Mouse (Mus musculus): ENCODE data around the gene Dlx2. TPM values are rescaled to one million over a fixed set of nuclear protein-coding genes. Genes with fewer than 3 reads are reported as not detected.

Gene Dlx2
- polyA plus RNA-seq, 1 experiment from 2014 or later, result 0.04 TPM

GRCm38 (mm10) chr2:71551704-71552103 is 5.2 kb upstream of the Dlx2 start:
- Histone ChIP-seq H3K9me3 (replicated peaks; ENCODE audit: control insufficient read depth, low read length) (no peaks in the 10 kb centered on the region), H3K36me3 (ENCODE audit: control insufficient read depth, insufficient read depth) (no peaks in the 10 kb centered on the region), H3K27ac (ENCODE audit: low read length) (no peak overlapping the region), H3K4me3 (ENCODE audit: low read depth, low read length) (no peak overlapping the region), H3K4me2 (ENCODE audit: low read depth, low read length) (no peak overlapping the region), H3K9ac (ENCODE audit: low read depth, low read length) (no peak overlapping the region), H3K4me1 (ENCODE audit: control insufficient read depth, low read depth, low read length) (peaks cover 2% of the 10 kb centered on the region), H3K27me3 (ENCODE audit: control insufficient read depth, insufficient read depth, low read depth, low read length) (peaks cover 70% of the 10 kb centered on the region)
- WGBS (ENCODE audit: insufficient replicate concordance), result under 1% methylated on average over 18 of the region's 18 CpGs
- ATAC-seq (ENCODE audit: low read depth), result no peak

DNA sequence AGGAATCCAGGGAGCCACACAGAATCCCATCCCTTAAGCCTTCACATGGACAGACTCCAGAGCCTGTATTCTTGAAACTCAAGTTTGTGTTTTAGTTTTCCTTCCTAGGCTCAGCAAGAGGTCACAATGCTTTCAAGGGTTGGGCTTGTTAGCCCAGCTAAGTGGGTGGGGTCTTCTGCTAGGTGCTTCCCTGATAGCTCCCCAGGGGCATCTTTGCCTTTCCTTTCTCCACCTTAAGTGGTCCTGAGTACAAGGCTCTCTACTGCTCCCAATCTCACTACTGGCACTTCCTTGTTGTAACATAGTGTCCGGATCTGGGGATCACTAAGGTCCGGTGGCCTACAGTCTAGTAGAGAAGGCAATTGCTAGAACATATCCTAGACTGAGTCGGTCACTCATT is 3.8 kb upstream of the Dlx2 start:
- Histone ChIP-seq H3K27ac (ENCODE audit: low read length) (no peak overlapping the region), H3K27me3 (ENCODE audit: control insufficient read depth, insufficient read depth, low read depth, low read length) (peaks cover 83% of the 10 kb centered on the region), H3K4me1 (ENCODE audit: control insufficient read depth, low read depth, low read length) (peaks cover 13% of the 10 kb centered on the region), H3K9me3 (replicated peaks; ENCODE audit: control insufficient read depth, low read length) (no peaks in the 10 kb centered on the region), H3K4me2 (ENCODE audit: low read depth, low read length) (no peak overlapping the region), H3K4me3 (ENCODE audit: low read depth, low read length) (no peak overlapping the region), H3K36me3 (ENCODE audit: control insufficient read depth, insufficient read depth) (no peaks in the 10 kb centered on the region), H3K9ac (ENCODE audit: low read depth, low read length) (no peak overlapping the region)
- WGBS (ENCODE audit: insufficient replicate concordance), result 18% methylated on average over 3 of the region's 3 CpGs
- no peak for ATAC-seq (ENCODE audit: low read depth)

DNA sequence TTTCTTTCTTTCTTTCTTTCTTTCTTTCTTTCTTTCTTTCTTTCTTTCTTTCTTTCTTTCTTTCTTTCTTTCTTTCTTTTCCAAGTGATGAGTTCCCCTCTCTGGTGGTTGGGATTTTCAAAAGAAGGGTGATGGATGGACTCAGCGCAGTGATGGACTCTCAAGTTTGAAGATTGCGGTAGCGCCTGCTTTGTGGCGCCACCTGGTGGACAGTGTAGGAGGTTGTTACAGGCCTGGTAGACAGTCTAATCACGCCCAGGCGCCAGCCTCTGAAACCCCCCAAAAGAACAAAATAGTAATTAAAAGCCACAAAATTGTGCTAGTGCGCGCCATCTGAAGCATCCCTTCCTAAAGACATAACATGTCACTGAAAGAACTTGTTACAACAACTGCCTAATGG is 1.3 kb upstream of the Dlx2 start:
- no peak overlapping the region for H3K9ac ChIP-seq (ENCODE audit: low read depth, low read length)
- WGBS (ENCODE audit: insufficient replicate concordance), result 1% methylated on average over 8 of the region's 8 CpGs
- H3K27me3 ChIP-seq (ENCODE audit: control insufficient read depth, insufficient read depth, low read depth, low read length), result peaks cover 95% of the 10 kb centered on the region
- H3K4me3 ChIP-seq (ENCODE audit: low read depth, low read length), result no peak overlapping the region
- H3K4me2 ChIP-seq (ENCODE audit: low read depth, low read length), result no peak overlapping the region
- no peaks in the 10 kb centered on the region for H3K9me3 ChIP-seq (replicated peaks; ENCODE audit: control insufficient read depth, low read length)
- no peak for ATAC-seq (ENCODE audit: low read depth)
- H3K27ac ChIP-seq (ENCODE audit: low read length), result no peak overlapping the region
- H3K36me3 ChIP-seq (ENCODE audit: control insufficient read depth, insufficient read depth), result no peaks in the 10 kb centered on the region
- peaks cover 19% of the 10 kb centered on the region for H3K4me1 ChIP-seq (ENCODE audit: control insufficient read depth, low read depth, low read length)

- Histone ChIP-seq H3K27me3 (ENCODE audit: control insufficient read depth, insufficient read depth, low read depth, low read length) (peaks cover 95% of the 10 kb centered on the region), H3K4me2 (ENCODE audit: low read depth, low read length) (peak overlapping the region; percentile 75), H3K4me1 (ENCODE audit: control insufficient read depth, low read depth, low read length) (peaks cover 19% of the 10 kb centered on the region), H3K9ac (ENCODE audit: low read depth, low read length) (no peak overlapping the region), H3K36me3 (ENCODE audit: control insufficient read depth, insufficient read depth) (no peaks in the 10 kb centered on the region), H3K27ac (ENCODE audit: low read length) (no peak overlapping the region), H3K4me3 (ENCODE audit: low read depth, low read length) (peak overlapping the region; percentile 54), H3K9me3 (replicated peaks; ENCODE audit: control insufficient read depth, low read length) (no peaks in the 10 kb centered on the region)
- WGBS (ENCODE audit: insufficient replicate concordance), result 1% methylated on average over 59 of the region's 59 CpGs
- peak; percentile 19 for ATAC-seq (ENCODE audit: low read depth)
Observed at GRCm38 (mm10) chr2:71545882-71546639, 493 bp downstream of the Dlx2 start.

GRCm38 (mm10) chr2:71545401-71545881 is 1.1 kb downstream of the Dlx2 start:
- 2% methylated on average over 32 of the region's 32 CpGs for WGBS (ENCODE audit: insufficient replicate concordance)
- peaks cover 19% of the 10 kb centered on the region for H3K4me1 ChIP-seq (ENCODE audit: control insufficient read depth, low read depth, low read length)
- H3K9me3 ChIP-seq (replicated peaks; ENCODE audit: control insufficient read depth, low read length), result no peaks in the 10 kb centered on the region
- H3K4me3 ChIP-seq (ENCODE audit: low read depth, low read length), result peak overlapping the region; percentile 54
- no peaks in the 10 kb centered on the region for H3K36me3 ChIP-seq (ENCODE audit: control insufficient read depth, insufficient read depth)
- H3K27me3 ChIP-seq (ENCODE audit: control insufficient read depth, insufficient read depth, low read depth, low read length), result peaks cover 96% of the 10 kb centered on the region
- H3K4me2 ChIP-seq (ENCODE audit: low read depth, low read length), result peak overlapping the region; percentile 75
- H3K9ac ChIP-seq (ENCODE audit: low read depth, low read length), result no peak overlapping the region
- H3K27ac ChIP-seq (ENCODE audit: low read length), result no peak overlapping the region
- no peak for ATAC-seq (ENCODE audit: low read depth)

DNA sequence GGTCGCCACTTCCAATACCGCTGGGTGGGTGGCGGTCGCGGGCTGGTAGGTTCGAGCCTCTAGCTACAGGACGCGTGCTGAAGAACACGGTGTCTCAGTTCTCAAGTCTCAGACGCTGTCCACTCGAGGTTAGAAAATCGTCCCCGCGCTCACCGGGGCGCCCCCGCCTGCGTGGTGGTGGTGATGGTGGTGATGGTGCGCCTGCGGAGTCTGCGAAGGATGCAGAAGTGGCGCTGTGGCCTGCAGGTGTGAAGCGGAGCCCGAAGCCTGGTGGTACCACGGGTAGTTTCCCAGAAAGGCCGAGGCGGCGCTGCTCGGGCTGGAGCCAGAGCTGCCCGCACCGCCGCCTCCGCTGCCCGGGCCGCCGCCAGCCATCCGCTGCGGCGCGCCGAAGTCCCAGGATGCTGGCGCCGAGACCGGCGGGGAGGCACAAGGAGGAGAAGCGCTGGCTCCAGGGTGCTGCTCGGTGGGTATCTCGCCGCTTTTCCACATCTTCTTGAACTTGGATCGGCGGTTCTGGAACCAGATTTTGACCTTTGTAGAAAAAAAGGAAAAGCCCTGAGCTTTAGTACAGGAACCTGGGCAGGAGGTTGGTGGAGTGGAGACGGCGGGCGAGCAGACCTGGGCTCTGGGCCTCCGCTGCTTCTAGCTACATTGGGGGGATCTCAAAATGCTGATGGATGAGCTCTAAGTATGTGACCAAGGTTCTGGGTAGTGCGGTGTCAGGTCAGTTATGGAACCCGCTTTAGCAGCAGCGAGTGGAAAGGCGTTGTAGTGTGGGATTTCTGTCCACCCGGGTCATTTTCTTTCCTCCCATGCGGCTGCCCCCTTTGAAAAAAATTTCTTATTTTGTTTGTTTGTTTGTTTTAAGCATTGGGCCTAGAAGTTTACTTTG is 1.9 kb downstream of the Dlx2 start:
- Histone ChIP-seq H3K4me1 (ENCODE audit: control insufficient read depth, low read depth, low read length) (peaks cover 19% of the 10 kb centered on the region), H3K9ac (ENCODE audit: low read depth, low read length) (no peak overlapping the region), H3K4me2 (ENCODE audit: low read depth, low read length) (no peak overlapping the region), H3K27me3 (ENCODE audit: control insufficient read depth, insufficient read depth, low read depth, low read length) (peaks cover 96% of the 10 kb centered on the region), H3K4me3 (ENCODE audit: low read depth, low read length) (no peak overlapping the region), H3K9me3 (replicated peaks; ENCODE audit: control insufficient read depth, low read length) (no peaks in the 10 kb centered on the region), H3K36me3 (ENCODE audit: control insufficient read depth, insufficient read depth) (no peaks in the 10 kb centered on the region), H3K27ac (ENCODE audit: low read length) (no peak overlapping the region)
- 2% methylated on average over 61 of the region's 61 CpGs for WGBS (ENCODE audit: insufficient replicate concordance)
- ATAC-seq (ENCODE audit: low read depth), result no peak

- Histone ChIP-seq H3K4me3 (ENCODE audit: low read depth, low read length) (no peak overlapping the region), H3K27ac (ENCODE audit: low read length) (no peak overlapping the region), H3K27me3 (ENCODE audit: control insufficient read depth, insufficient read depth, low read depth, low read length) (peaks cover 96% of the 10 kb centered on the region), H3K9me3 (replicated peaks; ENCODE audit: control insufficient read depth, low read length) (no peaks in the 10 kb centered on the region), H3K4me2 (ENCODE audit: low read depth, low read length) (no peak overlapping the region), H3K9ac (ENCODE audit: low read depth, low read length) (no peak overlapping the region), H3K36me3 (ENCODE audit: control insufficient read depth, insufficient read depth) (no peaks in the 10 kb centered on the region), H3K4me1 (ENCODE audit: control insufficient read depth, low read depth, low read length) (peaks cover 19% of the 10 kb centered on the region)
- no peak for ATAC-seq (ENCODE audit: low read depth)
- 4% methylated on average over 20 of the region's 20 CpGs for WGBS (ENCODE audit: insufficient replicate concordance)
Observed at GRCm38 (mm10) chr2:71543948-71544347, 2.6 kb downstream of the Dlx2 start.

DNA sequence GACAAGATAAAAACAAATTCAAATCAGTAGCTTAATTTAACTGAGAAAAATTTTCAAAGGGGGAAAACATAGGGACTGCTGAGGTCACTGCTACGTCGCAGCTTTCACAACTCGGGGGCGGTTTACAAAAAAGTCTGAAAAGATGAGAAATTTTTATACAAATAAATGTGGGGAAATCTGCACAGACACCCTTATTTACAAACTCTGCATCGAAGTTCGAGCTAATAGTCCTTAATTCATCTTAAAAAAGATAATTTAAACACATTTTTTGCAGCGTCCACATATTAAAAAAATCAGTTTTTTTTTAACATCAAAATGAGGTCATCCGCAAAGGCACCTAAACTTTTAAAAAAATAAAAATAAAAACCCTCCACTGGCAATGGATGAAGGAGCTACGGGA is 3.0 kb downstream of the Dlx2 start:
- Histone ChIP-seq H3K36me3 (ENCODE audit: control insufficient read depth, insufficient read depth) (no peaks in the 10 kb centered on the region), H3K9ac (ENCODE audit: low read depth, low read length) (no peak overlapping the region), H3K4me1 (ENCODE audit: control insufficient read depth, low read depth, low read length) (peaks cover 19% of the 10 kb centered on the region), H3K9me3 (replicated peaks; ENCODE audit: control insufficient read depth, low read length) (no peaks in the 10 kb centered on the region), H3K4me3 (ENCODE audit: low read depth, low read length) (no peak overlapping the region), H3K4me2 (ENCODE audit: low read depth, low read length) (no peak overlapping the region), H3K27me3 (ENCODE audit: control insufficient read depth, insufficient read depth, low read depth, low read length) (peaks cover 96% of the 10 kb centered on the region), H3K27ac (ENCODE audit: low read length) (no peak overlapping the region)
- WGBS (ENCODE audit: insufficient replicate concordance), result 4% methylated on average over 9 of the region's 9 CpGs
- ATAC-seq (ENCODE audit: low read depth), result no peak
